ENCODE assay signal across 12 mouse cellular contexts in the genomic region with DNA sequence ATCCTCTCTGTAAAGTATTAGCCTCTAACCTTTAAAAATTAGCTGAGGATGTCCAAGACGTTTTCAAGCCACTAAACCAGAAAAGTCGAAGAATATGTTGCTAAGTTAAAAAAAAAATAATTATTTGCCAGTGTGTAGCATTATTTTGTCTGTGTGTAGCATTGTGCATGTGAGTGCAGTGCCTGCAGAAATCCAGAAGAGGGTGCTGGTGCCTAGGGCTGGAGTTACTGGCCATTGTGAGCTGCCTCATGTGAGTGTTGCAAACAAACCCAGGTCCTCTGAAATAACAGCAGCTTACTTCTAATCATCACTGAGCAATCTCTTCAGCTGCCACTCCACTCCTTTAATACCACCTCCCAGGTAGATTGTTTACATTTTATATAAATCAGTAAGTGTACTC.
DNase-seq lines count a peak whose midpoint lies in the region; ATAC-seq and TF ChIP-seq lines count a peak whose summit lies in the region.
"Had no signal": no experiment of that assay in that cellular context is flagged by ENCODE, and none has a peak within 500 bp of the region (broad histone marks: within the 10 kb centered on the region; RNA-seq: fewer than 3 reads in every experiment).

No protein-coding gene starts in this region.

- no peaks in the 10 kb centered on the region for H3K4me1 ChIP-seq in hindbrain, embryonic 11.5 days (replicated peaks; ENCODE audit: control insufficient read depth, insufficient read depth, low read length)
- H3K4me1 ChIP-seq in hindbrain, embryonic 13.5 days (replicated peaks), result peaks cover 6% of the 10 kb centered on the region; the same call in 1 of the 2 replicates
- H3K4me1 ChIP-seq in neural tube, embryonic 11.5 days (ENCODE audit: control insufficient read depth, insufficient read depth, low read length), result no peaks in the 10 kb centered on the region
- H3K4me1 ChIP-seq: limb, embryonic 15.5 days had no signal

- no peak for TF ChIP-seq POLR2A in brain, embryonic 14.5 days (IDR thresholded peaks at IDR 0.05; ENCODE audit: borderline replicate concordance, extremely low read depth, insufficient read depth, insufficient read length, poor library complexity, severe bottlenecking)

- H3K27me3 ChIP-seq in hindbrain, embryonic 11.5 days (ENCODE audit: control insufficient read depth, insufficient read depth, low read length), result no peaks in the 10 kb centered on the region
- H3K27me3 ChIP-seq in hindbrain, embryonic 13.5 days, result no peaks in the 10 kb centered on the region
- H3K27me3 ChIP-seq in neural tube, embryonic 11.5 days (ENCODE audit: control insufficient read depth, insufficient read depth, low read length), result no peaks in the 10 kb centered on the region
- H3K27me3 ChIP-seq: limb, embryonic 15.5 days had no signal

- H3K9ac ChIP-seq in hindbrain, embryonic 11.5 days (ENCODE audit: low read depth, low read length), result no peak overlapping the region
- H3K9ac ChIP-seq in hindbrain, embryonic 13.5 days, result no peak overlapping the region
- H3K9ac ChIP-seq in neural tube, embryonic 11.5 days (ENCODE audit: low read length), result no peak overlapping the region
- H3K9ac ChIP-seq: limb, embryonic 15.5 days had no signal

- no peak overlapping the region for H3K4me3 ChIP-seq in hindbrain, embryonic 11.5 days (ENCODE audit: low read depth, low read length)
- H3K4me3 ChIP-seq in hindbrain, embryonic 13.5 days, result no peak overlapping the region
- H3K4me3 ChIP-seq in neural tube, embryonic 11.5 days (ENCODE audit: low read depth, low read length), result no peak overlapping the region
- H3K4me3 ChIP-seq: limb, embryonic 15.5 days had no signal

- no peak for ATAC-seq in hindbrain, embryonic 11.5 days (ENCODE audit: low FRiP score)
- no peak for ATAC-seq in hindbrain, embryonic 13.5 days (ENCODE audit: low FRiP score)
- ATAC-seq in neural tube, embryonic 11.5 days (ENCODE audit: insufficient read depth, low FRiP score, low TSS enrichment), result peak; percentile 67

- peak; percentile 58; the same call in 1 of the 2 replicates for TF ChIP-seq CTCF in brain, embryonic 14.5 days (IDR thresholded peaks at IDR 0.05; ENCODE audit: borderline replicate concordance, extremely low read depth, insufficient read depth, insufficient read length)

- DNase-seq in hindbrain, embryonic 11.5 days (ENCODE audit: low spot score), result peak; percentile 47
- peak; percentile 48 for DNase-seq in neural tube, embryonic 11.5 days (ENCODE audit: low spot score)
- no peak for DNase-seq in neural tube, embryonic 10.5 days (ENCODE audit: extremely low spot score, low spot score)
- peak; percentile 44 for DNase-seq in brain, embryonic 14.5 days (ENCODE audit: low read depth)
- no peak for DNase-seq in spleen, adult 18-20 months
- no peak for DNase-seq in heart, postnatal 4 days
- no peak for DNase-seq in gastrocnemius, adult 18-20 months (ENCODE audit: low spot score)
- DNase-seq: cerebellum, adult 11-12 months; kidney, postnatal 10 days; right cerebral cortex, postnatal 14 days had no signal

- H3K9me3 ChIP-seq in hindbrain, embryonic 11.5 days (ENCODE audit: control insufficient read depth, low read length), result no peaks in the 10 kb centered on the region
- no peaks in the 10 kb centered on the region for H3K9me3 ChIP-seq in hindbrain, embryonic 13.5 days
- no peaks in the 10 kb centered on the region for H3K9me3 ChIP-seq in neural tube, embryonic 11.5 days (ENCODE audit: control insufficient read depth, low read length)
- H3K9me3 ChIP-seq: limb, embryonic 15.5 days had no signal

- H3K36me3 ChIP-seq in hindbrain, embryonic 11.5 days (ENCODE audit: control insufficient read depth, insufficient read depth, low read length), result no peaks in the 10 kb centered on the region
- H3K36me3 ChIP-seq in hindbrain, embryonic 13.5 days, result no peaks in the 10 kb centered on the region
- H3K36me3 ChIP-seq in neural tube, embryonic 11.5 days (ENCODE audit: control insufficient read depth, insufficient read depth, low read length), result no peaks in the 10 kb centered on the region
- H3K36me3 ChIP-seq: limb, embryonic 15.5 days had no signal

- no peak overlapping the region for H3K4me2 ChIP-seq in hindbrain, embryonic 11.5 days (replicated peaks; ENCODE audit: low read depth, low read length)
- no peak overlapping the region for H3K4me2 ChIP-seq in hindbrain, embryonic 13.5 days
- H3K4me2 ChIP-seq in neural tube, embryonic 11.5 days (ENCODE audit: low read depth), result no peak overlapping the region
- H3K4me2 ChIP-seq: limb, embryonic 15.5 days had no signal

- no peak overlapping the region for H3K27ac ChIP-seq in hindbrain, embryonic 11.5 days (ENCODE audit: low read depth, low read length)
- H3K27ac ChIP-seq in hindbrain, embryonic 13.5 days, result no peak overlapping the region
- H3K27ac ChIP-seq in neural tube, embryonic 11.5 days (ENCODE audit: low read depth, low read length), result no peak overlapping the region
- H3K27ac ChIP-seq: limb, embryonic 15.5 days had no signal

- WGBS in hindbrain, embryonic 11.5 days, result 50% methylated on average over 2 of the region's 2 CpGs
- WGBS in hindbrain, embryonic 13.5 days, result 53% methylated on average over 2 of the region's 2 CpGs
- 58% methylated on average over 2 of the region's 2 CpGs for WGBS in neural tube, embryonic 11.5 days

Comparison
In these comparisons a context has a peak if more than half of its experiments do, and no peak if none do; other contexts are left out.
1. DNase-seq: peak in hindbrain, embryonic 11.5 days (single experiment), neural tube, embryonic 11.5 days (single experiment) and brain, embryonic 14.5 days (single experiment); none in neural tube, embryonic 10.5 days (single experiment), spleen, adult 18-20 months (0 of 2), heart, postnatal 4 days (single experiment) and gastrocnemius, adult 18-20 months (single experiment).